Mouse (Mus musculus) limb, embryonic 14.5 days (tissue): ENCODE measurements at regions not wholly inside any gene's neighbourhood (a gene's known extent, or its start where the extent isn't known, plus 50 kb on each side); places are given as distances from the start of the nearest gene placed in this dataset.

ENCODE experiments used
- ATAC-seq: fragments of 200-750 bp; cut with Nextera tagmentation; 2 replicates; pipeline ENCODE4 v1.8.0; 2017; ENCODE audit warnings: low read depth, moderate number of reproducible peaks, moderate TSS enrichment; ENCODE audit not compliant: low FRiP score
- DNase-seq: peaks from one replicate; pipeline ENCODE4 v3.0.0-alpha.2; 2015; ENCODE audit warnings: low spot score
- H3K27ac ChIP-seq: fragments of 300-500 bp; sonication (generic); replicated peaks from 2 replicates; pipeline ENCODE4 v1.5.1; 2014; ENCODE audit warnings: low read depth, mild to moderate bottlenecking, low read length, moderate library complexity, mixed read lengths
- H3K27me3 ChIP-seq: fragments of 300-500 bp; sonication (generic); 2 replicates; pipeline ENCODE4 v1.6.1; 2014; ENCODE audit warnings: low read length, mixed read lengths; ENCODE audit not compliant: control insufficient read depth, insufficient read depth
- H3K36me3 ChIP-seq: fragments of 300-500 bp; sonication (generic); 2 replicates; pipeline ENCODE4 v1.6.1; 2014; ENCODE audit warnings: mild to moderate bottlenecking, low read length, moderate library complexity, mixed read lengths; ENCODE audit not compliant: control insufficient read depth, insufficient read depth
- H3K4me1 ChIP-seq: fragments of 300-500 bp; sonication (generic); 2 replicates; pipeline ENCODE4 v1.6.1; 2014; ENCODE audit warnings: antibody characterized with exemption, low read length, mixed read lengths; ENCODE audit not compliant: control insufficient read depth, insufficient read depth
- H3K4me2 ChIP-seq: fragments of 300-500 bp; sonication (generic); replicated peaks from 2 replicates; pipeline ENCODE4 v1.6.1; 2014; ENCODE audit warnings: low read depth, mild to moderate bottlenecking, low read length, moderate library complexity; ENCODE audit not compliant: severe bottlenecking
- H3K4me3 ChIP-seq: fragments of 300-500 bp; sonication (generic); replicated peaks from 2 replicates; pipeline ENCODE4 v1.5.1; 2014; ENCODE audit warnings: low read length
- H3K9ac ChIP-seq: fragments of 300-500 bp; sonication (generic); 2 replicates; pipeline ENCODE4 v1.6.1; 2014; ENCODE audit warnings: mild to moderate bottlenecking, low read depth, low read length, moderate library complexity; ENCODE audit not compliant: severe bottlenecking
- H3K9me3 ChIP-seq: fragments of 300-500 bp; sonication (generic); 2 replicates; pipeline ENCODE4 v1.6.1; 2016; ENCODE audit warnings: low read length; ENCODE audit not compliant: control insufficient read depth
- POLR2A ChIP-seq: fragments of 200-500 bp; IDR thresholded peaks from 2 replicates; pipeline ENCODE4 v1.8.0; 2012; ENCODE audit warnings: inconsistent platforms, mild to moderate bottlenecking, moderate library complexity, borderline replicate concordance; ENCODE audit not compliant: insufficient read depth, insufficient read length; ENCODE audit errors: extremely low read depth
- WGBS: fragments of 180-500 bp; shearing (Covaris S2); extraction: QIAGEN DNeasy Blood & Tissue Kit; methylation state at CpG from one replicate; pipeline ENCODE4 v1.1.7; 2014; 5-methylcytosine and 5-hydroxymethylcytosine counted together

GRCm38 (mm10) chr13:71303956-71304355, 462.3 kb upstream of the Adamts16 start:
- Histone ChIP-seq H3K9ac (no peak overlapping the region), H3K27ac (no peak overlapping the region), H3K4me3 (no peak overlapping the region), H3K9me3 (no peaks in the 10 kb centered on the region), H3K4me2 (no peak overlapping the region), H3K36me3 (no peaks in the 10 kb centered on the region), H3K27me3 (no peaks in the 10 kb centered on the region), H3K4me1 (no peaks in the 10 kb centered on the region)
- no peak for DNase-seq
- ATAC-seq, result no peak
- 94% methylated on average over 4 of the region's 4 CpGs for WGBS
- TF ChIP-seq POLR2A, result no peak

DNA sequence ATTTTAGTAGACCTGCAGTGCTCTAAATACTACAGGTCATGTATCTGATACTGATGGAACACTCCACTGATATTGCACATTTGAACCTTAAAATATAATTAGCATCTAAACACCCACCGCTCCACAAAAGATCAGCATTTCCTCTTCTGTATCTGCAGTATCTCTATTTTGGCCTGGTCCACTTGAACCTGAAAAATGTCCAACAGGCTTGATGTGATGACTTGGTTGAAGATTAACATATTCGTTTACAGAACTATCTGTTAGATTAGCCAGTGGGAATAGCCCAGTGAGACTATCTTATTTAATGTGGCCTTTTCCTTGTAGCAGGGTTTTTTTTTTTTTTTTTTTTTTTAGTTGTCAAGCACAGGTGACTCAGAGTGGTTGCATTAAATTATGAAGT, 434.4 kb upstream of the Adamts16 start:
- H3K27me3 ChIP-seq, result no peaks in the 10 kb centered on the region
- TF ChIP-seq POLR2A, result no peak
- H3K4me3 ChIP-seq, result no peak overlapping the region
- H3K36me3 ChIP-seq, result no peaks in the 10 kb centered on the region
- no peak overlapping the region for H3K9ac ChIP-seq
- H3K27ac ChIP-seq, result no peak overlapping the region
- H3K4me1 ChIP-seq, result no peaks in the 10 kb centered on the region
- WGBS, result 91% methylated on average over 2 of the region's 2 CpGs
- no peak for DNase-seq
- ATAC-seq, result no peak
- H3K4me2 ChIP-seq, result no peak overlapping the region
- no peaks in the 10 kb centered on the region for H3K9me3 ChIP-seq

- Histone ChIP-seq H3K4me2 (no peak overlapping the region), H3K9me3 (no peaks in the 10 kb centered on the region), H3K36me3 (no peaks in the 10 kb centered on the region), H3K27ac (no peak overlapping the region), H3K27me3 (no peaks in the 10 kb centered on the region), H3K4me1 (no peaks in the 10 kb centered on the region), H3K9ac (no peak overlapping the region), H3K4me3 (no peak overlapping the region)
- 62% methylated on average over 3 of the region's 3 CpGs for WGBS
- no peak for DNase-seq
- no peak for TF ChIP-seq POLR2A
- ATAC-seq, result no peak
Measured at GRCm38 (mm10) chr13:71274139-71274538, 432.5 kb upstream of the Adamts16 start.

DNA sequence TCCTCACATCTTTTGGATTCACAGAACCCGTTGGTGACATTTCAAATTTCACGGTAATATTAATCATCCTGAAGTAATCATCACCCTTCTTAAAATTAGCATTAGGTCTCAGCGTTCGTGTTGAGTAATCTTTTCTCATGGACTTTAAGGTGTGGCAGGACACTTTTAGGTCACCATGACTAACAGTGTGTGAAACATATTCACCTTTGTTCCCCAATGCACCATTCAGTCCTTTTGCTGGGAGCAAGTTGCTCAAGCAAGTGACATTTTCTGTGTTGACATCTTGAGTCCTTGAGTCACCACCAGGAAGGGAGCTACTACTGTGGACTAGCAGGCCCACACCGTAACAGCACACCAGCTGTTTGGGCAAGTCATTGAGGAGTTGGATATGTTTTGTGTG, 431.9 kb upstream of the Adamts16 start:
- no peak overlapping the region for H3K27ac ChIP-seq
- no peak overlapping the region for H3K9ac ChIP-seq
- no peaks in the 10 kb centered on the region for H3K9me3 ChIP-seq
- no peaks in the 10 kb centered on the region for H3K4me1 ChIP-seq
- WGBS, result 80% methylated on average over 5 of the region's 5 CpGs
- no peaks in the 10 kb centered on the region for H3K27me3 ChIP-seq
- no peak for TF ChIP-seq POLR2A
- DNase-seq (no peak), ATAC-seq (no peak)
- H3K4me3 ChIP-seq, result no peak overlapping the region
- H3K4me2 ChIP-seq, result no peak overlapping the region
- H3K36me3 ChIP-seq, result no peaks in the 10 kb centered on the region

DNA sequence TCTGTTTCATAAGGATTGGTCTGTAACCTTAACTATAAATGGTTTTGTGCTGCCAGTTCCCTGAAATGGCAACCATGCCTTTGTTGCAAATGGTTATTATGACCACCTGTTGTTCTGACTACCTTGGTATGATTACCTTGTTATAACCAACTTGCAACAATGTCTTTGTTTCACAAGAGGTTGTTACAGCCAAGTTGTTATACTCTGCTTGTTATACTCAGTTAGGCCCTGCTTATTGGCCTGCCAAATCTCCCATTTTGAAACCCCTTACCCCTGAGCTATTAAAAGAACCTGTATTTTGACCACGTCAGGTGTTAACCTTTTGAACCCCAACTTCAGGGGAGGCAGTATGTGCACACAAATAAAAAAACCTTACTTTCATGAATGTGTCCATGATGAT, 431.5 kb upstream of the Adamts16 start:
- no peaks in the 10 kb centered on the region for H3K27me3 ChIP-seq
- H3K4me3 ChIP-seq, result no peak overlapping the region
- ATAC-seq (no peak), DNase-seq (no peak)
- no peak overlapping the region for H3K9ac ChIP-seq
- WGBS, result 34% methylated on average over 1 of the region's 1 CpGs
- H3K4me2 ChIP-seq, result no peak overlapping the region
- no peak for TF ChIP-seq POLR2A
- H3K36me3 ChIP-seq, result no peaks in the 10 kb centered on the region
- H3K4me1 ChIP-seq, result no peaks in the 10 kb centered on the region
- no peaks in the 10 kb centered on the region for H3K9me3 ChIP-seq
- H3K27ac ChIP-seq, result no peak overlapping the region

GRCm38 (mm10) chr13:71272431-71272830, 430.8 kb upstream of the Adamts16 start:
- Histone ChIP-seq H3K4me3 (no peak overlapping the region), H3K4me1 (no peaks in the 10 kb centered on the region), H3K27me3 (no peaks in the 10 kb centered on the region), H3K36me3 (no peaks in the 10 kb centered on the region), H3K4me2 (no peak overlapping the region), H3K9ac (no peak overlapping the region), H3K27ac (no peak overlapping the region), H3K9me3 (no peaks in the 10 kb centered on the region)
- ATAC-seq (no peak), DNase-seq (no peak)
- no peak for TF ChIP-seq POLR2A
- 67% methylated on average over 5 of the region's 5 CpGs for WGBS
